Mouse (Mus musculus): ENCODE measurements around the gene 4930469K13Rik. TPM values are rescaled to one million over a fixed set of nuclear protein-coding genes. Genes with fewer than 3 reads are reported as not detected.

Gene 4930469K13Rik
- polyA plus RNA-seq, 1 experiment from 2014 or later, result 4.3 TPM

DNA sequence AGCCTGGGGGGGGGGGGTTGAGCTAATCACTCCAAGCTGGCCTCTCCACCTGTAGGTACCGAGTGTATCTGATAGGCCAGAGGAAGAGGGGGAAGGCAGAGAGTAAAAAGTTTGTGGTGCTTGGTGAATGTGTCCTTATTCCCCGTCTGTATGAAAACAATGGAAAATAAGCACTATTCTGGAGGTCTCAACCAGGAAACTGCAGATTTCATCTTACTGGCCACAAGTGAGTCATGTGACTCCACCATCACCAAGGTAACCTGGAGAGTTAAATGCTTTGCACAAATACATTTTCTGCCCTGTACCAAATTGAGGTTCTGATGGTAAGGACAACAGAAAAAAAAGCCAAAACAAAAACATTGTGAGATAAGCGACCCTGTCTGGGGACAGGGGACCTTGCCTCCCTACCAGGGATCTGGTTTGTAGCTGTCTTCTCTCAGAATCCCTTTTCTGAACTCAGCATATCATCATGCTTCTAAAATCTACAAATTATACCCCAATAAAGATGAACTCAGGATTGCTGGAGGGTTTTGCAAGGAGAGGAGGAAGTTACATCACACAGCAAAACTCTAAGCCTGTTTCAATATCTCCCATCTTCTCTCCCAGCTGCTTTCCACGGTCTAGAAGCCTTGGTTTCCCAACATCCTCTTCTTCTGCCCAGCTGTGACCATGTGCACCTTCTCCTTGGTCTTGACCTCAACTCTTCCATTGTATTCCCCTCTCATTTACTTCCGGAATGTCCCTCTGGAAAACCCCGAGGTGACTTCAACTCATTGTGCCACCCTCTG lies 45.1 kb downstream of the 4930469K13Rik start:
- Histone ChIP-seq H3K9me3 (ENCODE audit: control insufficient read depth, low read length) (no peaks in the 10 kb centered on the region), H3K4me1 (replicated peaks; ENCODE audit: control insufficient read depth, insufficient read depth, low read length) (no peaks in the 10 kb centered on the region), H3K27ac (ENCODE audit: low read depth, low read length) (no peak overlapping the region), H3K9ac (ENCODE audit: low read depth, low read length) (no peak overlapping the region), H3K4me3 (ENCODE audit: low read depth, low read length) (no peak overlapping the region), H3K36me3 (ENCODE audit: control insufficient read depth, insufficient read depth, low read length) (no peaks in the 10 kb centered on the region), H3K27me3 (ENCODE audit: control insufficient read depth, insufficient read depth, low read length) (no peaks in the 10 kb centered on the region), H3K4me2 (replicated peaks; ENCODE audit: low read depth, low read length) (no peak overlapping the region)
- DNase-seq (ENCODE audit: low spot score) (no peak), ATAC-seq (ENCODE audit: low FRiP score) (no peak)
- WGBS, result 81% methylated on average over 6 of the region's 6 CpGs

DNA sequence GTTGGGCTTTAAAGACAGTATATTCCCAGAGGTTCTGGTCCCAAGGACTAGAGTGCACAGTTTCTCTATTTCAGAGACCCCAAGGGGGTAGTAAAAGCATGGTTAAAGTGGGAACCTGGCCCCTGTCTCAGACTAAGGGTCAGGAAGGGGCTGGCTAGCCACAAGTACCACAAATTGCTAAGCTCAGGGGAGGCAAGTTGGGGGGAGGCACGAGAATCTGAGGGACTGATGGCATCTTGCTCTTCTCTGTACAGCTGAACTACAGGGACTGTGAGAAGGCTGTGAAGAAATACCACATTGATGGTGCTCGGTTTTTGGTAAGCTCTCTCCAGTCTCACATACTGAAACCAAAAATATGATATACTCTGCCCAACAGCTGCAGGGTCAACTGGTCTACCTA lies 47.7 kb downstream of the 4930469K13Rik start:
- Histone ChIP-seq H3K27ac (ENCODE audit: low read depth, low read length) (no peak overlapping the region), H3K9ac (ENCODE audit: low read depth, low read length) (no peak overlapping the region), H3K4me2 (replicated peaks; ENCODE audit: low read depth, low read length) (no peak overlapping the region), H3K4me1 (replicated peaks; ENCODE audit: control insufficient read depth, insufficient read depth, low read length) (no peaks in the 10 kb centered on the region), H3K36me3 (ENCODE audit: control insufficient read depth, insufficient read depth, low read length) (no peaks in the 10 kb centered on the region), H3K27me3 (ENCODE audit: control insufficient read depth, insufficient read depth, low read length) (no peaks in the 10 kb centered on the region), H3K4me3 (ENCODE audit: low read depth, low read length) (no peak overlapping the region), H3K9me3 (ENCODE audit: control insufficient read depth, low read length) (no peaks in the 10 kb centered on the region)
- WGBS, result 77% methylated on average over 2 of the region's 2 CpGs
- ATAC-seq (ENCODE audit: low FRiP score) (no peak), DNase-seq (ENCODE audit: low spot score) (no peak)

DNA sequence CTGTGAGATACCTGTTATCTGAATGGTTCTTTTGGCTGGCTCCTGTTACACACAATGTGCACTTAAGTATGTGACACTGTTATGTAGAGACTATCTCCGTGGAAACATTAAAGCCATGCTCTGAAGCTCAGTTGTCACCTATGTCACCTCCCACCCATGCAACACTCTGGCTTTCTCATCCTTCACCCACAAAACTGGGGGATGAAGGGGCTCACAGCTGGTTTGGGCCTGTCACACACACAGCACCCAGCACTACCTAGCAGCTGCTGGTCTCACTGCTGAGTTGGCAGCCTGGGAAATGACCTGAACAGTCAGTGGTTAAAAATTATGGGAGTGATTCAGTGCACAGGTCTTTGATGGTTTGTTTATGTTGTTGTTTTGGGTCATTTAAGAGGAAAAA lies 48.3 kb downstream of the 4930469K13Rik start:
- no peaks in the 10 kb centered on the region for H3K36me3 ChIP-seq (ENCODE audit: control insufficient read depth, insufficient read depth, low read length)
- H3K27me3 ChIP-seq (ENCODE audit: control insufficient read depth, insufficient read depth, low read length), result no peaks in the 10 kb centered on the region
- H3K9ac ChIP-seq (ENCODE audit: low read depth, low read length), result no peak overlapping the region
- no peak for DNase-seq (ENCODE audit: low spot score)
- no peak overlapping the region for H3K4me2 ChIP-seq (replicated peaks; ENCODE audit: low read depth, low read length)
- no peak for ATAC-seq (ENCODE audit: low FRiP score)
- H3K4me3 ChIP-seq (ENCODE audit: low read depth, low read length), result no peak overlapping the region
- no peak overlapping the region for H3K27ac ChIP-seq (ENCODE audit: low read depth, low read length)
- no peaks in the 10 kb centered on the region for H3K9me3 ChIP-seq (ENCODE audit: control insufficient read depth, low read length)
- H3K4me1 ChIP-seq (replicated peaks; ENCODE audit: control insufficient read depth, insufficient read depth, low read length), result no peaks in the 10 kb centered on the region
- WGBS, result 78% methylated on average over 1 of the region's 1 CpGs

DNA sequence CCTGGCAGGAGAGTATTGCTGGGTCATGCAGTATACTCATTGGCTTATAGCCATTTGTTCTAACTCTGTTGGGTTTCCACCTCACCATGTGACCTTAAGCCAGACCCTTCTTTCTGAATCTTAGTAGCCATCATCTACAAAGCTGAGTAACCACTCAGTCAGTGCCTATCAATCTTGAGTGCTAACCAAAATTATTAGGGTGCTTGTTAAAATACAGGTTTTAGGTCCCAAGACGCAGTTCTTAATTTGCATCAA lies 49.3 kb downstream of the 4930469K13Rik start:
- no peak for DNase-seq (ENCODE audit: low spot score)
- no peak overlapping the region for H3K4me2 ChIP-seq (replicated peaks; ENCODE audit: low read depth, low read length)
- no peaks in the 10 kb centered on the region for H3K36me3 ChIP-seq (ENCODE audit: control insufficient read depth, insufficient read depth, low read length)
- H3K4me3 ChIP-seq (ENCODE audit: low read depth, low read length), result no peak overlapping the region
- 91% methylated on average over 1 of the region's 1 CpGs for WGBS
- no peaks in the 10 kb centered on the region for H3K27me3 ChIP-seq (ENCODE audit: control insufficient read depth, insufficient read depth, low read length)
- H3K9ac ChIP-seq (ENCODE audit: low read depth, low read length), result no peak overlapping the region
- H3K9me3 ChIP-seq (ENCODE audit: control insufficient read depth, low read length), result no peaks in the 10 kb centered on the region
- H3K27ac ChIP-seq (ENCODE audit: low read depth, low read length), result no peak overlapping the region
- H3K4me1 ChIP-seq (replicated peaks; ENCODE audit: control insufficient read depth, insufficient read depth, low read length), result no peaks in the 10 kb centered on the region
- no peak for ATAC-seq (ENCODE audit: low FRiP score)

DNA sequence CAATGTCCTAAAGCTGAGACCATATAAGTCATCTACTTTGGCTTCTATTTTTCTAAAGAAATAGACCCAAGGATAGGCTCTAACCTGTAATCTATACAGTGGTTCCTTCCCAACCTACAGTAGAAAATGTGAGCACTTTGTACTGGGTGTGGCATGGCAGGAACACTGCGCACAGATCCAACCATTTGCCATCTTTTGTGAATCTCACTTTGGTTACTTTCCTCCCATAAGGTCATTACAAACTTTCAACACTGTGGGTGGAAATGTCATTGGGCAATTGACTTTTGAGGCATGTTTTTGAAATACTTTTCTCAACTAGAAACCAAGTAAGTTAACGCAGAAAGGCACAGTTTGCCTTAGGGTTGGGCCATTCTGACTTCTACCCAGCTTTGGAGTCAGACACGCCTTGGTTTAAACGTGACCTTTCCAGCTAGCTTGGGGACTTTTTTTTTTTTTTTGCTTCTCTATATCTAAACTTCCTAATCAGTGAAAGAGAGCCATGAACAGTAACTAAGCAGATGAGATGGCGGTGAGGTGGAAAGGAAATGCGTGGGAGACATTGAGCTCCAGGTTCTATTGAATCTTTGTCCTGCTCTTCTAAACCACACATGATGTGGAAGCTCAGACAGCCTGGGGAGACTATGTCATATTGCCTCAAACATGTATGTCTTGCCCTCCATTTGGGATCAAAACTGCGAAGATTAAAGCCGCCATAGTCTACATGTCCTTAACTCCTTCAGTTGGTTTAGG lies 49.8 kb downstream of the 4930469K13Rik start:
- DNase-seq (ENCODE audit: low spot score), result no peak
- H3K4me2 ChIP-seq (replicated peaks; ENCODE audit: low read depth, low read length), result no peak overlapping the region
- no peak overlapping the region for H3K9ac ChIP-seq (ENCODE audit: low read depth, low read length)
- 92% methylated on average over 8 of the region's 8 CpGs for WGBS
- no peak for ATAC-seq (ENCODE audit: low FRiP score)
- no peaks in the 10 kb centered on the region for H3K9me3 ChIP-seq (ENCODE audit: control insufficient read depth, low read length)
- H3K4me1 ChIP-seq (replicated peaks; ENCODE audit: control insufficient read depth, insufficient read depth, low read length), result no peaks in the 10 kb centered on the region
- H3K36me3 ChIP-seq (ENCODE audit: control insufficient read depth, insufficient read depth, low read length), result no peaks in the 10 kb centered on the region
- H3K27ac ChIP-seq (ENCODE audit: low read depth, low read length), result no peak overlapping the region
- H3K27me3 ChIP-seq (ENCODE audit: control insufficient read depth, insufficient read depth, low read length), result no peaks in the 10 kb centered on the region
- H3K4me3 ChIP-seq (ENCODE audit: low read depth, low read length), result no peak overlapping the region

DNA sequence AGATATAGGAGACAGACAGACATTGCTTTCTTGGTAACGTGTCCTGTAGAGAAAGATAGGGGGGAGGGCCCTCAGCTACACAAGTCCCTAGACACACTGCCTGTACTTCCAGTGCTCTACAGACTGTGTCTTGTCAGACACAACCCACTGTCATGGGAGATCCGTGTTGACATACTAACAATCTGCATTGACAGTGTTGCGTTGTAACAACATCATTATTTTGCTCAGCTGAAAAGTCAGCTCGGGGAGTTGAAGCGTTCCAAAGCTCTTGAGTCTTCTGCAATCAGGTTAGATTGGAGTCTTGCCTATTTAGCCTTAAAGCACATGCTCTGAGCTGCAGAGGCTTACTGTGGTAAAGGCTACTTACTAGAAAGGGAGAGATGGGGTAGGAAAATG lies 50.8 kb downstream of the 4930469K13Rik start:
- no peaks in the 10 kb centered on the region for H3K27me3 ChIP-seq (ENCODE audit: control insufficient read depth, insufficient read depth, low read length)
- no peaks in the 10 kb centered on the region for H3K36me3 ChIP-seq (ENCODE audit: control insufficient read depth, insufficient read depth, low read length)
- H3K9ac ChIP-seq (ENCODE audit: low read depth, low read length), result no peak overlapping the region
- no peak overlapping the region for H3K27ac ChIP-seq (ENCODE audit: low read depth, low read length)
- no peak overlapping the region for H3K4me2 ChIP-seq (replicated peaks; ENCODE audit: low read depth, low read length)
- no peaks in the 10 kb centered on the region for H3K4me1 ChIP-seq (replicated peaks; ENCODE audit: control insufficient read depth, insufficient read depth, low read length)
- 88% methylated on average over 5 of the region's 5 CpGs for WGBS
- no peak for DNase-seq (ENCODE audit: low spot score)
- ATAC-seq (ENCODE audit: low FRiP score), result no peak
- H3K4me3 ChIP-seq (ENCODE audit: low read depth, low read length), result no peak overlapping the region
- H3K9me3 ChIP-seq (ENCODE audit: control insufficient read depth, low read length), result no peaks in the 10 kb centered on the region

DNA sequence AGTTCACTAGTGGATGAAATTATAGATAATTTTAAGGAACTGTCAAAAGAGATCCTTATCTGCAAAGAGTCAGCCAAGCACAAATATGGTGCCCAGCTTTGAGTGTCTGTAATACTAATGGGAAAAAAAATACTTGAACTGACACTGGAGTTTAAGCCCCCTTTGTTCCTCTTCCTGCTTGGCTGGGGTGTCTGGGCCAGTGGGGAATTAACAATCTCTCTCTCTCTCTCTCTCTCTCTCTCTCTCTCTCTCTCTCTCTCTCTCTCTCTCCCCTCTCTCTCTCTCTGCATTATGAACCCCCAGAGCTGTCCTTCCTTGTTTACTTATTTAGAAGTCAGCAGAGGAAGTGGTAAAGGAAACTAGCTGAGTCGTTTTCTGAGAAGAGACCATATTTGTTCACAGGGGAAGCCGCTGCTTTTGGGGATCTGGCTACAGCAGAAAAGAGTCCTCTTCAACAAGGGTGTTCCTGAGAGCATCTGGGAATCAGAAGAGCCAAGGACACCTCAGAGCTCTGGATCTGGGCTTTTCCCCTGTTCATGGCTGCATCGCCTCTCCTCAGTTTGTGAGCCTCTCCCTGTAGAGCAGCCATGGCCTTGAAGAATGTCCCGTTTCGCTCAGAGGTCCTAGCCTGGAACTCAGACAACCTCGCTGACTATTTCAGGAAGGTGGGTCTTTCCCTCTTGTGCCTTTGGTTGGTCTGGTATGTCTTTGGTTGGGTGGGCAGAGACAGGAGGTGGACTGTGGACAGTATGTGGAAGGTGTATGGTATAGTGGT lies 51.4 kb downstream of the 4930469K13Rik start, which contains the start of gene Lcp2:
Gene Lcp2, plus strand, starts transcription at position 154 of the 775 bp plus-strand sequence.
- WGBS, result 85% methylated on average over 6 of the region's 6 CpGs
- H3K9me3 ChIP-seq (ENCODE audit: control insufficient read depth, low read length), result no peaks in the 10 kb centered on the region
- H3K36me3 ChIP-seq (ENCODE audit: control insufficient read depth, insufficient read depth, low read length), result no peaks in the 10 kb centered on the region
- DNase-seq (ENCODE audit: low spot score) (no peak), ATAC-seq (ENCODE audit: low FRiP score) (no peak)
- no peaks in the 10 kb centered on the region for H3K27me3 ChIP-seq (ENCODE audit: control insufficient read depth, insufficient read depth, low read length)
- no peak within 1 kb of the TSS for H3K9ac ChIP-seq (ENCODE audit: low read depth, low read length)
- H3K27ac ChIP-seq (ENCODE audit: low read depth, low read length), result no peak within 1 kb of the TSS
- no peak within 1 kb of the TSS for H3K4me2 ChIP-seq (replicated peaks; ENCODE audit: low read depth, low read length)
- no peak within 1 kb of the TSS for H3K4me3 ChIP-seq (ENCODE audit: low read depth, low read length)
- H3K4me1 ChIP-seq (replicated peaks; ENCODE audit: control insufficient read depth, insufficient read depth, low read length), result no peaks in the 10 kb centered on the region

DNA sequence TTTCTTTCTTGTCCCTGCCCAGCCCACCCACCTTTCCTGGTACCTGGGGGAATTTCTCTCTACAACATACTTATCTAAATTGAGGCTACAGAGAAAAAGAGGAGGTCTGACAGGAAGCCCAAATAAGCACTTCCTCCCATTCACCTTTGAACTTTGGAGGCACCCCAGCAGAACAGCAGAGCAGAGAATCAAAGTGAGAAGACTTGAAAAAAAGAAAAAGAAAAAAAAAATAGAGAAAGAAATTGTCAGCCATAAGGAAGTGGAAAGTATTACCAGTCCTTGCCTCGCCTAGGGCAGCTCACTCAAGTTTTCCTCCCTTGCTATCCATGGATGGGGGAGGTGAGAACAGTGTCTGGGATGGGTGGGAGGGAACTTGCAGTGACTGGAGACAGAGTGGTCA lies 55.5 kb downstream of the 4930469K13Rik start:
- DNase-seq (ENCODE audit: low spot score) (no peak), ATAC-seq (ENCODE audit: low FRiP score) (no peak)
- Histone ChIP-seq H3K27me3 (ENCODE audit: control insufficient read depth, insufficient read depth, low read length) (no peaks in the 10 kb centered on the region), H3K4me1 (replicated peaks; ENCODE audit: control insufficient read depth, insufficient read depth, low read length) (no peaks in the 10 kb centered on the region), H3K36me3 (ENCODE audit: control insufficient read depth, insufficient read depth, low read length) (no peaks in the 10 kb centered on the region), H3K9ac (ENCODE audit: low read depth, low read length) (no peak overlapping the region), H3K27ac (ENCODE audit: low read depth, low read length) (no peak overlapping the region), H3K4me3 (ENCODE audit: low read depth, low read length) (no peak overlapping the region), H3K9me3 (ENCODE audit: control insufficient read depth, low read length) (no peaks in the 10 kb centered on the region), H3K4me2 (replicated peaks; ENCODE audit: low read depth, low read length) (no peak overlapping the region)
- 54% methylated on average over 1 of the region's 1 CpGs for WGBS
